Mouse (Mus musculus) liver, embryonic 14.5 days (tissue): ENCODE results near the gene Socs7.

ENCODE experiments used
- CTCF ChIP-seq: IDR thresholded peaks from 2 replicates; pipeline ENCODE4 v1.5.1; 2016; ENCODE audit warnings: antibody characterized with exemption, low read depth, control low read depth
- EP300 ChIP-seq: IDR thresholded peaks from 2 replicates; pipeline ENCODE4 v1.6.1; 2016; ENCODE audit warnings: antibody characterized with exemption, low read depth

GRCm38 (mm10) chr11:97314751-97315503 lies 47.4 kb upstream of the Socs7 start:
- TF ChIP-seq CTCF (no peak), EP300 (no peak)
